Mouse (Mus musculus): ENCODE measurements around the gene Pfas.
A peak's percentile ranks its signal among the peaks of the same experiment; 100 is the strongest.
"Not testable (repeated sequence)": the region's sequence is repeated elsewhere in the genome, so short reads cannot be mapped to it uniquely, and the experiment has no call there.

Pfas gene

DNA sequence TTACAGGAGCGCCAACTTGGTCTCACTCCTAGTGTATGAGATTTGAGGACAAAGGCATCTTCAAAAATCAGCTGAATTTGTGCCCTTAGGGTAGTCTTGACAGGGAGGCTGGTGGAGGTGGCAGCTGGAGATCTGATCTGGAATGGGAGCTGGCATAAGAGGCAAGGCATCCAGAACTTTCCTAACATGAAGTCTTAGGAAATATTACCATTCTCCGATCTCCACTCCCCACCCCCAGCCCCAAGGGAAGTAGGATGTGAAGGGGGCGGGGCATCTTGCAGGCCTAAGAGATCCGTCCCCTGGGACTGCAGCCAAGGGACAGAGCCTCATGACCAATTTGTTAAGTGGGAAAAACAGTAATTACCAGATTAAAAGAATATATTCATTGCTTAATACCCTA is 38.0 kb downstream of the Pfas start:
- DNase-seq (ENCODE audit: low spot score), result no peak

DNA sequence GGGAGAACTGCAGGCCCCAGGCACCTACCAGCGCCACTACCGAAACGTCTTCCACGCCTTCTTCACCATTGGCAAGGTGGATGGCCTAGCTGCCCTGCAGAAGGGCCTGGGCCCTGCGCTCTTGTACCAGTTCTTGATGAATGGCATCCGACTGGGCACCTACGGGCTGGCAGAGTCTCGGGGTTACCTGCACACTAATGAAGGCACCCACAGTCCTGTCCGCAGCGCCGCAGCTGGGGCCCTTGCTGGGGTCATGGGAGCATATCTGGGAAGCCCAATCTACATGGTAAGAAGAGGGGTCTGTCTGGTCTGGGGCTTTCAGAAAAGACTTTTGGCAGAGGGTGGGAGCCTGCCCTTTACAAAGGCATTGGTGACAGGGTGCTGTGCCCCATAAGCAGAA is 39.5 kb downstream of the Pfas start:
- DNase-seq (ENCODE audit: low spot score), result no peak

DNA sequence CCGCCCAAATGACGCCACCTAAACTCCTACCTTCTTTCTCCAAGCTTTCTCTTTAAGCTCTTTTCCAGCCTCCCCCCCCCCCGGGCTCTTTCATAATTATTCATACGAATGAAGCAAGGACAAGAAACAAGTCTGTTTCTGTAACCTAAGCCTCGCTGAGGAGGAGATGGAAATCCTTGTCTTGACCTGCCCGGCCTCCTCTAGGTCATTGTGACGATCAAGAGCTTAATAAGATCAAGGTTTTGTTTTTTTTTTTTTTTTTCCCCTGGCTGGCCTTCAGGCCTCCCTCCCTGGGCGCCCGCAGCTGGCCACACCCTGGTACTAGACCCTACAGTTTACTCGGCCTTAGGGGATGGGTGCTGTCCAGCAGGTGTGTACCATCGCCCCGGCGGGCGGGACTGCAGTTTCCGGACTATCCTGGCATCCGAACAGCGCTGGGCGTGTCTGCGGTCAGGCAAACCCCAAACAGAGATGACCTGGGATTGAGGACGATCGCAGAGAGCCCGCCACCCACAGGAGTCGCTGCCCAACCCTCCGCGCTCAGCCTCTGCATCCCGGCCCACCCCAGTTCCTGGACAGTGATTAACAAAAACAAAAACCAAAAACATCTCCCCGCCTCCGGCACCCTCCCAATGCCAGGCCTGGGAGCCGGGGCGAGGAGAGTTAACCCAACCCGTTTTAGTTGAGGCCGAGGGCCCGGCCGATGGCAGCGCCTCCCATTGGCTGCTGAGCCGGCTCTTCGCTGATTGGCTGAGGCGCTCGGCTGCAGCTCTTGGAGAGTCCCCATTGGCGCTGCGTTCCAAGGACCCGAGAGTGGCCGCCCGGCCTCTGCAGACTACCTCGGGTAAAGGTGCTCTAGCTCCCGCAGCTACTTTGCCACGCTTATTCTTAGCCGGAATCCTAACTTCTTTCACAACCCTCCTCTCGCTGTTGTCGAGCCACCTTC is 40.6 kb downstream of the Pfas start, which contains the start of gene Slc25a35:
Gene Slc25a35 (plus strand): TSS at position 795 of the 946 bp plus-strand sequence.
- peak; percentile 55 for DNase-seq (ENCODE audit: low spot score)

DNA sequence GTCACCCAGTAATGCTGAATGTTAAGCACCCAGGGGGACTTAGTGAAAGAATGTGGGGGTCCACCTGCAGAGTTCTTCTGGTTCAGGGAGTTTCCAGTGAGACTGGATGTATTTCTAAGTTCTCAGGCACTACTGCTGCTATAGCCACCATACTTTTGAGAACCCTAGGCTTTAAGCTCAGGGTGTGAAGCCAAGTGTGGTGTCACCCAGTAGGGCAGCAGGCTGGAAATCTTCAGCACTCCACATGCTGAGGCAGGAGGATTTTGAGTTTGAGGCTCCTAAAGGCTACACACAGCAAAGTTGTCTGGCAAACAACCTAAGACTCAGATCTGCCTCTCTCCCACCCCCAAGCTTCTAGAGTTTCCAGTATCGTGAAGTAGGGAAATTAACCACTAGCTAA is 41.7 kb downstream of the Pfas start:
- no peak for DNase-seq (ENCODE audit: low spot score)

DNA sequence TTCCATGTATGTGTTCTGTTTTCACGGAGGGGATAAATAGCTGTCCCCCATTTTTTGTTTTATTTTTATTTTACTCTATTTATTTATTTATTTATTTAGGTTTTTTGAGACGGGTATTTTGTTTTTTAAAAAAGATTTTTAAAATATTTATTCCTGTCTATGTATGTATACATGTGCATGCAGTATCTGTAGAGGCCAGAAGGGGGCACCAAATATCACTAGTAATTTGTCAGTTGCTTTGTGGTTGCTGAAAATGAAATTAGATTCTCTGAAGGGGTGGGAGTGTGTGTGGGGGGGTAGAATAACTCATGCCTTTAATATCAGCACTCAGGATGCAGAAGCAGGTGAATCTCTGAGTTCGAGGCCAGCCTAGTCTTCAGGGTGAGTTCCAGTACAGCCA is 42.4 kb downstream of the Pfas start:
- no peak for DNase-seq (ENCODE audit: low spot score)

DNA sequence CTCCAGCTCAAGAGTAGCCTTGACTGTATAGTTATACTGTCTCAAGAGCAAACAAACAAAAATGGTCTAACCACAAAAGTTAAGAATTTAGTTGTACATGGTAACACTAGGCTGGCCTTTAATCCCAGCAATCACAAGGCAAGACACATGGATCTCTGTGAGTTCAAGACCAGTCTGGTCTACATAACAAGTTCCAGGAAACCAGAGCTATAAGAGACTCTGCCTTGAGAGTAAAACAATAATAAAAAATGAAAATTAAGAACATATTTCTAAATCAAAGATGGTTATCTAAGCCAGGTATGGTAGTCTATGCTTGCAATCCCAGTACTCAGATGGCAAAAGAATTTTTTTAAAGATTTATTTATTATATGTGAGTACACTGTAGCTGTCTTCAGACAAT is 43.2 kb downstream of the Pfas start:
- no peak for DNase-seq (ENCODE audit: low spot score)

DNA sequence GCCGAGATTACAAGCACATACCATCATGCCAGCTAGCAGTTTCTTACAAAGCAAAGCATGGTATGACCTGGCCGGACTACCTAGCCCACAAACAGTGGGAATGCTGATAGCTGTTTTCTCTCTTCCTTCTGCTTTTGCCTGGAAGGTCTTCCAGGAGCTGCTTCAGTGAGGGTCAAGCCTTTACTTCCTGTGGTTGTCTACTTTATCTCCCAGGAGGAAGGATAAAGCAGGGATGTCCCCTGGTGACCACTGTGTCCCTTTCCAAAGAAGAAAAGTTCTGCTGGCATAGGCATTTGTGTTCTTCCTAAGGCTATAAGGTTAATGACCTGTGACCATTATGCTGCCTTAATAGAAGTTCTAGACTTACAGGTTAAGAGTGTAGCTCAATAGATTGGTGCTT is 44.9 kb downstream of the Pfas start:
- DNase-seq (ENCODE audit: low spot score), result no peak

DNA sequence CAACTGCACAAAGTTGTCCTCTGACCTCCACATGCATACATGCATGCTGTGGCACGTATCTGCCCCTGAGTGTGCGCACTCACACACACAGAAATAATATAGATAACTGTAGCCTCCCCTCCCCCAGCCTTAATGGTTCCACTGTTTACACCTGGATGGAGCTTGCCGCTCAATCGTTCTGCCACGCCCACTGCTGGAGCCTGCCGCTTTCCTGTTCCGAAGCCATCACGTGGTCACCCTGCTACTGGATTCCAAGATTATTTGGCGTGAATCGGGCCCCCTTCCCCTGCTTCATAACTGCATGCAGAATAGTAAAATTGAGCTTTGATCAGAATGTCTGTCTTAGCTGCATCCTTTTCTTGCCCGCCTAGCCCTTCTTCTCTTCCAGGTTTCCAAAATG is 46.1 kb downstream of the Pfas start:
- not testable (repeated sequence) for DNase-seq (ENCODE audit: low spot score)

DNA sequence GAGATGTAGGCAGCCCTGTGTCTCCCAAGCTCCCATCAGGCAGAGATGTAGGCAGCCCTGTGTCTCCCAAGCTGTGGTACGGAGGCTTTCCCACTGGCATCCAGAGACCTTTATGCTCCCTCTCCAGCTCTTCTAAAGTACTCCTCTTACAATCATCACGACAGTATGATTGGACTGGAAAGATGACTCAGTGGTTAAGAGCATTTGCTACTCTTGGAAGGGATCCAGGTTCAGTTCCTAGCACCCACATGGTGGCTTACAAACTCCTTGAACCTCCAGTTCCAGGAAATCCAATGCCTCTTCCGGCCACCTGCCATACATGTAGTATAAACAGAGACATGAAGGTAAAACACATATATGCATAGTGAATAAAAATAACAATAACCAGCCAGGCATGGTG is 46.7 kb downstream of the Pfas start:
- no peak for DNase-seq (ENCODE audit: low spot score)

DNA sequence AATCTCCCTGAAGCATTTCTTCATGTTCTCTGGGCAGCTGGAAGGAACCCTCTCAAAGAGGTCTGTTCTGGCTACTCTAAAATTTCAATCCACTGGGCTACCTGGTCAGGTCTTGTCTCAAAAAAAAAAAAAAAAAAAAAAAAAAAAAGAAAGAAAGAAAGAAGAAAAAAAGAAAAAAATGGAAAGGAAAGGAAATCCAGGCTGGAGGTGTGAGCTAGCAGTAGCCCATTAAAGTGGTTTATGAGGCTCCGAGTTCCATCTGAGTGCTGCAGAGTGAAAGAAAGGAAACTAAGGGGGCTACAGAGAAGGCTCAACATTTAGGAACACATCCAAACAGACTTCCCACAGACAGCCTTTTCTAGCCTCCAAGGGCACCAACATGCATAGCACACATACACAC is 50.3 kb downstream of the Pfas start:
- no peak for DNase-seq (ENCODE audit: low spot score)

DNA sequence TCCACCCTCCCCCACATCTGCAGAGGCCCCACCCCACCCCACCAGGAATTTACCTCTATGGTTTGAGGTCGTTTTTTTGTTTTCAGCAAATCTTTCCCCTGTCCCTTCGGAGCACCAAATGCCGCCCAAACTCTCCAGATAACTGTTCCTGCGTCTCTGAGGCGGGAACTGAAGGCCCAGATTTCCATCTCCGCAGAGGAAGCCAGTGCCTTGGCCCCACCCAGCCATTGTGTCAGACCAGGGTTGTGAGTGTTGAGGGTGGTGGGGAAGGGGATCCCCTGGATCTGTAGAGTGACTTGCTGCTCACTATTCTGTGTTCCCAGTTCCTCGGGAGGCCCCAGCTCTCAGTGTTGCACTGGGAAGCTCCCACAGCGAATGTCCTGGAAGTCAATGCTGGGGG is 51.0 kb downstream of the Pfas start, which contains the start of gene Arhgef15:
Gene Arhgef15 (minus strand): TSS at position 173 of the 400 bp plus-strand sequence.
- DNase-seq (ENCODE audit: low spot score), result no peak

DNA sequence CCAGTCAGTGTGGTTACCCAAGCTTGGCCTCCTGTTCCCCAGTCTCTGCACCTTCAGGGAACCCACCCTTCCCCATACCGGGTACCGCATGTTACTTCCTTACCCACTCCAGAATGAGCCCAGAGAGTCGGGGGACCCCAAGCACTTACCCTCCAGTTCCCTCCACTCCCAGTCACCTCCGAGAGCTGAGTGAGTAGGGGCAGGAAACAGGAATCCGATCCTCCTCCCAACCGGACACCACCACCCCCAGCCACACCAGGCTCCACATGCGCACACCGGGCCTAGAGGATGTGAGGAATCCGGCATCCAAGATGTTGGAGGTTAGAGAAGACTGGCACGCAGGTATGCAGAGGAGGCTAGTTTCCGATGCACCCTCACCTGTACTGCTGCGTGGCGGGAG is 51.6 kb downstream of the Pfas start:
- DNase-seq (ENCODE audit: low spot score), result no peak

DNA sequence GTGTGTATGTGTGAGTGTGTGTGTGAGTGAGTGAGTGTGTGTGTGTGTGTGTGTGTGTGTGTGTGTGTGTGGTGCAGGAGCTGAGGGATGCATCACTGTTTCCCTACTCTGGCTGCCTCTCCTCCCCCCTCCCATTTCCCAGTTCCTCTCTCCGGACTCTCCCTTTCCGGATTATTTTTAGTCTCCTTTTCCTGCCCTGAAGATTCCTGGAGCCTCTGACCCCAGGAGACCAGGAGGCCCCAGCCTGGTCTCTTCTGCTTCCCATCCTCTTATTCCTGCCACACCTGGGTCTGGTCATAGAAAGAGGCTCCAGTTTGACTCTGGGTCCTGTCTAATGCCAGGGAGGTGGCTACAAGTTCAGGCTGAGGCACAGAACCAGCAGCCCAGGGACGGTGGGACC is 52.2 kb downstream of the Pfas start:
- DNase-seq (ENCODE audit: low spot score), result no peak

DNA sequence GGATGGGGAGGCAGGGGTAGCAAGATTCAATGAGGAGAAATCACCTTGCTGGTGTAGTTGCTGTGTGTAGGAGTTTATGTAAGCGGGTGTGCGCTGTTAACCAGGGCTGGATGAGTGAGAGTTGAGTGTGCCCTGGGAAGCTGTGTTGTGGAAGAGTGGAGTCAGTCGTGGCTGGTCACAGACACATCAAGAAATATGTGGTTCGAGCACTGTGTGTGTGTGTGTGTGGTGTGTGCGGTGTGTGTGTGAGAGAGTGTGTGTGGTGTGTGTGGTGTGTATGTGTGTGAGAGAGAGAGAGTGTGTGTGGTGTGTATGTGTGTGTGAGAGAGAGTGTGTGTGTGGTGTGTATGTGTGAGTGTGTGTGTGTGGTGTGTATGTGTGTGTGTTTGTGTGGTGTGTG is 52.8 kb downstream of the Pfas start:
- no peak for DNase-seq (ENCODE audit: low spot score)

DNA sequence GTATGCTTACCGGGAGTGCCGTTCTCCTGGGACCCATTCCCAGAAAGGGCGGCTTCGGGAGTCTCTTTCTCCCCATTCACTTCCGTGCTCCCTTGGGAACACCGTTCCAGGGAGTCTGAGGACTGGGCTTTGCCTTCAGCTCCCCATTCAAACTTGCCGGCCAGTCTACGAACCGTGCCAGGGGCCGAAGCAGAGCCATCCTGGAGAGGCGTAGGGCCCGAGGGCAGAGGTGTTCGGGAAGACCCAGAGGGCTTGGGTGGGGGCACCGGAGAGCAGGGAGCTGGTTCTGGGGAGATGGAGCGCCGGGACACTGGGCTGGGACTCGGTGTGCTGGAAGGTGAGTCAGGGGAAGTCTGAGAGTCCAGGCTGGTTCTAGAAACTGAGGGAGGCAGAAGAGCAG is 53.9 kb downstream of the Pfas start:
- DNase-seq (ENCODE audit: low spot score), result no peak

DNA sequence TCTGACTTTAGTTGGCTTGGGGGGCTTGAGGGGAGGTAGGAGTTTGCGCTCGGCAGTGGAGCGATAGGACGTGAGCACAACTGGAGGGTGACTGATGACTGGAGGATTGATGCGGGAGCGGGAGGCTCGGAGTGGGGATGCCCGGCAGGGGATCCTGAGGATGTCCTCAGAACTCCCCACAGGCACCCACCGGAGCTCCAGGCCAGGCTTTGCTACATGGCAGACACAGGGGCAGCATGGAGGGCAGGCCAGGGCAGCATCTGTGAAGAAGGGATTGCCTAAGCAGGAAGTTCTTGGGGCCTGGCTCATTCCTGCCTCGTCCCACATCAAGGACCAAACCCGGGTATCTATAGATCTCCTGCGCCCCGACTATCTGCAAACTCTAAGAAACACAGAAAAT is 54.4 kb downstream of the Pfas start:
- no peak for DNase-seq (ENCODE audit: low spot score)

DNA sequence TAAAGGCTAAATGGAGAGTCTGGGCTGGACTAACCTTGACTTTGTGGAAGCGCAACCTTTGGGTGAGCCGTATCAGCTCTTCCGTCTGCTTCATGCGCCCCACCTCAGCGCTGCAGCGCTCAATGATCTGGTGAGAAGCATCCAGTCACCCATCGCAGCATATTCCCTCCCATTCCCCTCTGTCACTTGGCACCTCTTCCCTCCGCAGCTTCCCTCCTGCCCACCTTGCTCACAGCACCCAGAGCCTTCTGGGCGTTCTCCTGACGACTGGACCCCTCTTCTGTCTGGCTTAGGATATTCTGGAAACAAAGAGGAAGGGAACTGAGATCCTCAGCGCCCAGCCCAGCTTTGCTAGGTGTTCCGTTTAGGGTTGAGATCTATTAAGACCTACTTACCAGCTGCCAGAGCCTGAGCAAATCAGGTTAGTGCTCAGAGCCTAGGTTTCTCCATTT is 60.7 kb downstream of the Pfas start:
- no peak for DNase-seq (ENCODE audit: low spot score)

DNA sequence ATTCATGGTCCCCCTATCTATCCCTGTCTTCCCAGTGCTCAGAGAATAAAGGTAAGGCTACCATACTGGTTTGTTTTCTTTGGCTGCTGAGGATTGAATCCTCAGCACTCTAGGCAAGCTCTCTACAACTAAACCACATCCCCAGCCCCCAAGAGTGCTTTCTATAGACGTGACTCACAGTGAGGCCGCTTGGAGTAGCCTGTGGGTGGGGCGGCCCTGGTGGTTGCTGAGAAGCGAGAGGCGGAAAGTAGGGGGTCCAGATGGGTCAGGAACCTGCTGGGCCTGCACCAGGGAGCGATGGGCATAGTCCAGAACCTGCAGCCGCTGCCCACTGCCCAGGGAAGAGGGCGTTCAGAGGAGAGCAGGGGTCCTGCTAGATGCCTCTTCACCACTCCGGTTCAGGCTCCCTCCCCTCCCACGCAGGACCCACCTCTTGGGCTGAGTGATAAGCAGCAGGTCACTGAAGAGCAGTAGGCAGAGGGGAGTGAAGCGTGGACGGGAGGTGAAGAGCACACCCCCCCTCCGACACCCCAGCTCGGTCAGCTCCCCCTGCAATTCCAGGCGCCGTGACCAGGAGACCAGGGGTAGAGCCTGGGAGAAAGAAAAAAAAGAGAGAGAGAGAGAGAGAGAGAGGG is 61.3 kb downstream of the Pfas start:
- DNase-seq (ENCODE audit: low spot score), result no peak

DNA sequence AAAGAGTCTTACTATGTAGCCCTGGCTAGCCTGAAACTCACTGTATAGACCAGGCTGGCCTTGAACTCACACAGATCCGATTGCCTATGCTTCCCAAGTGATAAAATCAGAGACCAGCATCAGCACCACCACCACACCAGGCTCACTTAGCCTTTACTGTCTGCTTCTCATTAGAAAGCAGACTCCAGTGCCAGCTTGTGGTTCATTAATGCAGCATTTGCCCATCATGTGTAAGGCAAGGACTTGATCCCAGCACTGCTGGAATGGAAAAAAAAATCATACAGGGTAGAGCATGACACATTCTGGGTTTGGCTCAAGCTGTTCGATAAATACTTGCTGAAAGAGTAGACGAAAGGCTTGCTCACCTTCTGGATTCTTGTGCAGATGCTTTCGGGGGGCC is 62.3 kb downstream of the Pfas start:
- DNase-seq (ENCODE audit: low spot score), result no peak

DNA sequence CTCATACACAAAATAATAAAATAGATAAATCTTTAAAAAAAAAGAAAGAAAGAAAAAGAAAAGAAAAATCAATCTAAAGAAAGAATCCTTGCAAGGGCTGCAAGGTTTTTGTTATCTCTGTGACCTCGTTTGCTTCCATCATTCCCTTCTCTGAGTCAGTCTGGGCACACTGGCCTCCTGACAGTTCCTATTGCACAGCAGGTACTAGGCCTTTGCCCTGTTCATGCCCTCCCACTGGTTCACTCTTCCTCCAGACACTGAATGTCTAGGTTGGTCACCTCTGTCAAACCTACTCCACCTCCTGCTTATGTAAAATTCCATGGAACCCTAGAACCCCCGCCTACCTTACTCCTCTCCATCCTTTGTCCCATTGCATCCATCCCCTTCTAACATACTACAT is 63.0 kb downstream of the Pfas start:
- no peak for DNase-seq (ENCODE audit: low spot score)

DNA sequence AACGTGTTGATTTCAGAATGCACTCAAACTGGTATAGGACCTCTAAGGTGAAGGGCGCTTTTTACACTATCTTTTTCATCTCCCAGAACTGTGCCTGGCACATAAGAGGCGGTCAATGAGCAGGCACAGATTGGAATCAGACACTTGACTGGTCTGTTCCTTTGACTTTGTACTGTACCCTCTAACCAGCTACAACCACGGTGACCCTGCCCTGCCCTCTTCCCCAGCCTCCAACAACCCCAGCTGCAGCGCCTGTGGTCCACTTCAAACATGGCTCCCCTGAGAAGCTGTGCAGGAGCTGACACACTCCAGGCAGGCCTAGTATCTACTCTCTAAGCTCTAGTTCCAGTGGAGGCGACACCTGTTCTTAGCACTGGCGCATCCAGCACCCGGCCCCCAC is 65.5 kb downstream of the Pfas start:
- DNase-seq (ENCODE audit: low spot score), result no peak

DNA sequence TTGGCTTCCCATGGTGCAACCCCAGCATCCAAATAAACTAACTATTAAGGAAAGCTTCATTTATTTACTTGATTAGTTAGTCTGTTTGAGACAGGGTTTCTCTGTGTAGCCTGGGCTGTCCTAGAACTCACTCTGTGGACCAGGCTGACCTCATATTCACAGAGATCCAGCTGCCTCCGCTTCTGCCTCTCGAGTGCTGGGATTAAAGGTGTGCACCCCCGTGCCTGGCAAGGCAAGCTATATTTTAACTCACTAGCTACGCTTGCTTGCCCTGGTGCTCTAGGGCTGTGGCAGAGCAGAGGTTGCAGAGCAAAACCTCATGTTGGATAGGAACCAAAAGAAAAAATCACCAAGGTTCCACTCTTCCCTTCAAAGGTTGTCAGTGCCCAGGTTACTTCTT is 67.7 kb downstream of the Pfas start:
- no peak for DNase-seq (ENCODE audit: low spot score)

All from urinary bladder, postnatal 10 days (tissue).